Mouse (Mus musculus): ENCODE measurements around the gene Zfpm1. TPM values are rescaled to one million over a fixed set of nuclear protein-coding genes. Genes with fewer than 3 reads are reported as not detected.

Zfpm1 gene
- total RNA-seq, 2 experiments from 2014 or later = 32.9 to 42.5 TPM

DNA sequence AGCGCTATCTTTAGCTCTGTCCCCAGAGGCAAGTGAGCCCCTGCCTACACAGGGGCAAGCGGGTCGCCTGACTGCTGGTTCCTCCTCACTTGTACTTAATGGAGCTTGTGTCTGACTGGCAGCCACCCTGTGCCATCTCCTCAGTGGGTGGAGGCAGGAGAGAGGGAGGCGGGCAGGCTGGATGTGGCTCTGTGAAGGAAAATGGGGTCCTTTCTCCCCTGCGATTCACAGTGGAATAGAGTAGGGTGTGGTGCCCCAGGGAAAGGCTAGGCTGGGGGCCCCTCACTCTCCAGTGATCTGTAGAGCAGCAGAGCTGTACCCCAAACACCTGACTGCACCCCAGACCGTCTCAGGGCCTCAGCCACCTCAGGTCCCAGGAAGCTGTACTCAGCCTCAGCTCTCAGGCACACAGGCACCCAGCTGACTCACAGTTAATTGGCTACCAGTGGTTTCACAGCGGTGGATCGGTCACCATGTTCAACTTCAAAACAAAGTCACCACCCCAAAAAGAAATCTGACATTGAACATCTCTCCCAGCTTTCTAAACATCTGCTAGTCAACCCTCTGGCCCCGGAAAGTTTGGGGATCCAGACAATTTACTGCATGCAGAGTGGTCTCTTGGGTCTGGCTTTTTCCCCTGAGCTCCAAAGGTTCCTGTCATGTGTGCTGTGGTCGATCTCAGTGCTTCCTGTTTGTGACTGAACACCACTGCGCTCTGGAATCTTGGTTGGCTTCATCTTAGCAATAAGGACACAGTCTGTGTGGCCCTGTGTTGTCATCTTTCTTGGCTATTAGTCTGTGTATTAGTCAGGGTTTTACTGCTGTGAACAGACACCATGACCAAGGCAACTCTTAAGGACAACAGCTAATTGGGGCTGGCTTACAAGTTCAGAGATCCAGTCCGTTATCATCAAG lies 63.5 kb downstream of the Zfpm1 start:
- DNase-seq (ENCODE audit: low spot score in 2 of 2) = no peak

DNA sequence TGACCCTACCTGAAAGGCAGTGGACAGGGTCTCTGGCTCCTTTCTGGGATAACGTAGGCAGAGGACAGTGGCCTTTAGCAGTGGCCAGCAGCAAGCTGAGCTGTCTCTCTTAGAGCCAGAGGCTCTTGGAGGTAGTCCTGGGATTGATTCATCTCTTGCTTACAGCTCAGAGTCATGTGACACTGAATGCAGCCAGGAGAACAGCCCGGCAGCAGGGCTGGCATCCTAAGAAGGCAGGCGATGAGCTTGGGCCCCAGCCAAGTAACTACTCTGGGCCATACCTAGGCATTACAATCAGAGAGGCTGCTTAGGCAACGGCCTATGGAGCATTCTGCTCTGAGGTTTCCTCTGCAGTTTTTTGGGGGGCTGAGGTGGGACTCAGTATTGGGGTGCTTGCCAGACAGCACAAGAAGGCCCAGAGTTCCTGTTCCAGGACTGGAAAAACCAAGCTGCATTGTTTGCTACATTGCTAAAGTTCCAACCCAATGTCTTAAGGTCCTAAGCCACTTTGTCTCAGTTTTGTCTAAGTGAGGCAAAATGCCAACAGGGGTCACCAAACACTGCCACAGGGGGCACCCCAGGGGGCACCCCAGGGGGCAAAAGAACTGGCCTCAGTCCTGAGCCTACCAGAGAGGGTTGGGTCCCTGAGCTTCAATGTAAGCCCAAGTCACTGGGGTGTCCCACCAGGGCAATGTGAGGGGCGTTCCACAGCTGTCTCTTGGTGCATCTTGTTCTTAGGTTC lies 66.0 kb downstream of the Zfpm1 start:
- no peak for DNase-seq (ENCODE audit: low spot score in 2 of 2)

DNA sequence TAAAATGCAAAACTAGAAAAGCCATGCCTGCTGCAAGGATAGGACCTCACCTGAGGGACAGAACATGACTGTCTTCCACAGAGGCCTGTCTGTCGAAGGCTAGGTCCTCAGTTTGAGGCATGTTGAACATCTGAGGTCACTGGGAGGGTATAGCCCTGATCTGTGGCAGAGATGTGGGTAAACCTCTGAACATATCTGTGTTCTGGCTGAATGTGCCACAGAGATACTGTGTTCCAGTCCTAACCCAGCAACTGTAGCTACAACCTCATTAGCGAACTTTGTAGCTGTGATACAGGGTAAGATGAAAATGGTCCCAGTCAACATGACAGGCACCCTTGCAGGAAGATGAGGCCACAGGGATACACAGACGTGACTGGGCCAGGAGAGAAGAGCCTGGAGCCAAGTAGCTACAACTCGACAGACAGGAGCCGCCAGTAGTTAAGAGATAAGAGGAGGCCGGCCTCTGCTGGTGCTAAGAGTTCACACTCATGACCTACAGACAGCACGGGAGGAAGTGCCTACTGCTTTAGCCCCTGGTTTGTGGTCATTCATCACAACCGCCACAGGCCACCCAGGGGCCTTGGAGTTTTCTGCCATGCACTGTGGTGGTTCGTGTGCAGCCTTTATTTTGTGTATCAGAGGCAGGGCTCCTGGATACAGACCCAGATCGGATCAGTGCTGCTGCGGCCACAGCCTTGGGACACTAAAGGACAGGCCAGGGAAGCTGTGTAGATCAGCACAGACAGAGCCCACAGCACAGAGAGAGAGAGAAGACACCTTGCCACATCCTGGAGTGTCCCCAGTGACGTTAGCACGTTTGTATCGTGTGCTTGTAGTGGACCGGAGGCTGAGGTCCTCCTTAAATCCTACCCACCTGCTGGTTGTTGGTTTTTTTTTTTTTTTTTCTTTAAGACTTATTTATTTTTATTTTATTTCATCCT lies 67.7 kb downstream of the Zfpm1 start:
- no peak for DNase-seq (ENCODE audit: low spot score in 2 of 2)

DNA sequence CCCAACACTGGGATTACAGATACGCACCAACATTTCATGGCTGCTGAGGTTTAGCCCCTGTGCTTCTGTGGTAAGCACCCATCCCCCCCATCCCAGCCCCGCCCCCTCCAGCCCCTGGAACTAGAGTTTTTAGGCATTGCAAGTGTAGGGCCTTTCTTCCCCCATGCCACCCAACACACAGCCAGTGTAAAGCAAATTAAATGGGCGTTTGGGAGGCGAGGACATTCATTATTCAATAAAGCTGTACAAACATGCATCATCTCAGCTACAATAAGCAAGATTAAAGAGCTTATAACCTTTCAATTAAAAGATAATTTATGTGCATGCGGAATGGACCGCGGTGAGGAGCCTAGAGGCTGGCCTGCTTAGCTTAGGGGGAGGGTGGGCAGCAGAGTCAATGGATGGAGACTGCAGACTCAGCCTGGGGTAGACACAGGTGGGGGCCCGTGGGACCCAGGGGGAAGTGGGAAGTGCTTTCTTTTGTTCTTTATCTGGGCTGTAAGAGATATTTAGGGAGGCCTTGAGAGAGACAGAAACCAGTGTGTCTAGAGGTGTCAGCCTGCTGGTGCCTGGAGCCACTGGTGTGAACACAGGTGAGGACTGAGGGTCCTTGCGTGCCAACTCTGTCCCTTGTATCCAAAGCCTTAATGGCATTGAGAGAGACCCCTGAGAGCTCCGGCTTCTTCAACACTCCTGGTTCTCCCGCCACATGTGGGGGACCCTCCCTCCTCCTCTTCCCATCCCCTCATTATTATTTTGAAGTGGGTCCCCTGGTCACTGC lies 68.6 kb downstream of the Zfpm1 start:
- DNase-seq (ENCODE audit: low spot score in 2 of 2) = no peak

DNA sequence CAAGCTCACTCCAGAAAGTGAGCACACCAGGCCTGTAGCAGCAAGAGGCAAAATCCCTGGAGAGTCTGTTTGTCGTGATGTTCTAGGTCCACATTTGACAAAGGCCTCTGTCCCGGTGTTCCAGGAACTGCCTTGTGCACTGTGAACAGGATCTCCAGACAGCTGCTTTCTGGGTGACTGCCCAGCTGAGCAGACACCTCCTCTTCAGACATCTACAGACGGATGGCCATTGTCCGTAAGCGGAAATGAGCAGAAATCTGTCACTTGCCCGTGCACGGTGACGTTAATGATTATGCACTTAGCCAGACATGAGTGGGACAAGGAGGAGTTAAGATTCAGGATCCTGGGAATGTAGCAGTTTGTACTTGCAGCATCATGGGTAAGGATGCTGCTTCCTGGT lies 72.2 kb downstream of the Zfpm1 start:
- DNase-seq (ENCODE audit: low spot score in 2 of 2) = no peak

DNA sequence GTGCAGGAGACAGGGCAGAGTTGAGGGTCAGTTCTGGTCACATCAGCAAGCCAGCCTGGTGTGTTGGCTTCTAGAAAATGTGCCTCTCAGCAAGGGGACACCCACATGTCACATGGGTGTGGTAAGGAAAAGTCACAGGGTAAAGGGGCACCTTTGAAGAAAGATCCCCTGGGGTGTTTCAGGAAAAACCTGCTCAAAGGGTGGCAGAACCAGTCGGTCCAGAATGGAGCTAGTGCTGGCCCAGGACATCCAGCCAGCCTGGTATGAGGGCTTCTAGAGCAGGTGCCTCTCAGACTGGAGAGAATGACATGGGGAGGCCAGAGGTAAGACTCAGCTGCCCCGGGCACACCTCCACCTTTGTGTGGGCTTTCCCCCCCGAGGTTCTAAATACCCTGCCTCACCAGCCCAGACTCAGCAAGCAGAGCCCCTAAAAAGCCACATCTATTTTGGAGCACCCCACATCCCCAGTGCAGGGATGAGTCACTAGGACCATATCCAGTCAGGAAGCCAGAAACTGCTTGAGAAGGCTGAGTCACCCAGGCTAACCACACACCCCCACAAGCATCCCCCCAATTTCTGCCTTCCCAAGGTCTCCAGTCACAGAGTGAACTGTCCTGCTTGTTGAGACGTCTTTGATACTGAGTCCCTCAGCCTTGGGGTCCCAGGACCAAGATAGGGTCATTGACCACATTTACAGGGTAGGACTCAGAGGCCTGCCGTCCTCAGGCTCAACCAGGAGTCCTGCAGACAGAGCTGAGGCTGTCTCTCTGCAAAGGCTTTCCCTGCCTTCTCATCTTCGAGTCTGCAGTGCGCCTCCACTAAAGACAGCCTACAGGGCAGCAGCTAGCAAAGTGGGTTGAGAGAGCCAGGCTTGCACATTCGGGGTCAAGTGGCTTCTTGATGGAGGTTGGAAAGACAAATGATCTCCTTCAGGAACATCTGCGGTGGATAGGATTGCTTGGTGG lies 74.0 kb downstream of the Zfpm1 start:
- no peak for DNase-seq (ENCODE audit: low spot score in 2 of 2)

DNA sequence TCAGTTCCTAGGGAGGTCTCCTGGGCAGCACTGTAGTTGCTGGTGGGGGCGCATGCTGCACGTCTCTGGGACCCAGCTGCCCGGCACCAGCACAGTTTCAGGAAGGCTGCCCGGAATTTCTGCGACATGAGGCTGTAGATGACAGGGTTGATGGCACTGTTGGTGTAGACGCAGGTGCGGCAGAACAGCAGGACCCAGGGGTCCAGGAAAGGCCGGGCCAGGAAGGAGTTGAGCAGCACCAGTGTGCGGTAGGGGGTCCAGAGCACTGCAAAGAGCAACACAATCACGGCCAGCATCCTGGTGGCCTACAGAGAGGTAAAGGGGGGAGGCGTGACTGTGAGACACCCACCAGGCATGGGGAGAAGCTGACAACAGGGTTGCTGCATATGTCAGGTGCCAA lies 75.3 kb downstream of the Zfpm1 start:
- no peak for DNase-seq (ENCODE audit: low spot score in 2 of 2)

DNA sequence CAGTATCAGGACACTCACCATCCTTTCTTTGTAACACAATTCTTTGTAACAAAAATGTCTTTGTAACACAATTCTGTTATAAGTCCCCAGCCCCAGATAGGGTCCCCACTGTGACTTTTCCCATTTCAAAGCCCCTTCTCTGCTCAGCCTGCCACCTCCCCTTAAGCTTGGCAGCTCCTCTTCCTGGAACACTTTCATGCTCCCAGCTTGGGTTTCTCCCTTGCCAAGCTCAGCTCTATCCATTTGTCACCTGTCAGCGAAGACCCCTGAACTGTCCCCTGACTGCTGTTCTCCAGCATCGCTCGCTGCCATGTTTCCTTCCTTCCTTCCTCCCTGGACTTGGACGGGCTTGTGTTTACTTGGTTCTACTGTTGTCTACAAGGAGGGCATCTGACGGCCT lies 75.7 kb downstream of the Zfpm1 start:
- DNase-seq (ENCODE audit: low spot score in 2 of 2) = no peak

DNA sequence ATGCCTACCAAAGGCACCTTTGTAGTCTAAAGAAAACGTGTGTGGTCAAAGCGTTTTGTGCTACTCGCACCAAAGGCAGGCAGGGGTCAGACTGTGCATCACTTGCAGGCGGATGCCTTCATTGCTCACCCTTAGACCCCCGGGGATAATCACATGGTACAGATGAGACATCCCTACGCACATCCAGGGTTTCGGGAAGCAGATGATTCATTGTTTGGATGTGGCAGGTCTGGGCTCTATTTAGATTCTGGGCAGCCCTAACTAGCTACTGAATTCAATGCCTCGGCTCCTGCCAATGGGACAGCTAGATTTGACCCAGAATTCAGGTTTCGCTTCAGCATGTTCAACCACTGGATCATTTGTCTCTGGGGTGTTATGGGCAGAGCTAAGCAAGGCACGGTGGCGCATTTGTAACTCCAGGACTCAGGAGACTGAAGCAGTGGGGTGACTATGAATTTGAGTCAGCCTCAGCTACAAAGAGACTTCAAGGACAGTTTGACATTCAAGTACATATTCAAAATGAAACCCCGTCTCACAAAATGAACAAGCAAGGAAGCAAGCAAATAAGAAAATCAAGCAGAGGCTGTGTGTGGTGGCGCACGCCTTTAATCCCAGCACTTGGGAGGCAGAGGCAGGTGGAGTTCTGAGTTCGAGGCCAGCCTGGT lies 77.3 kb downstream of the Zfpm1 start:
- DNase-seq (ENCODE audit: low spot score in 2 of 2) = no peak

DNA sequence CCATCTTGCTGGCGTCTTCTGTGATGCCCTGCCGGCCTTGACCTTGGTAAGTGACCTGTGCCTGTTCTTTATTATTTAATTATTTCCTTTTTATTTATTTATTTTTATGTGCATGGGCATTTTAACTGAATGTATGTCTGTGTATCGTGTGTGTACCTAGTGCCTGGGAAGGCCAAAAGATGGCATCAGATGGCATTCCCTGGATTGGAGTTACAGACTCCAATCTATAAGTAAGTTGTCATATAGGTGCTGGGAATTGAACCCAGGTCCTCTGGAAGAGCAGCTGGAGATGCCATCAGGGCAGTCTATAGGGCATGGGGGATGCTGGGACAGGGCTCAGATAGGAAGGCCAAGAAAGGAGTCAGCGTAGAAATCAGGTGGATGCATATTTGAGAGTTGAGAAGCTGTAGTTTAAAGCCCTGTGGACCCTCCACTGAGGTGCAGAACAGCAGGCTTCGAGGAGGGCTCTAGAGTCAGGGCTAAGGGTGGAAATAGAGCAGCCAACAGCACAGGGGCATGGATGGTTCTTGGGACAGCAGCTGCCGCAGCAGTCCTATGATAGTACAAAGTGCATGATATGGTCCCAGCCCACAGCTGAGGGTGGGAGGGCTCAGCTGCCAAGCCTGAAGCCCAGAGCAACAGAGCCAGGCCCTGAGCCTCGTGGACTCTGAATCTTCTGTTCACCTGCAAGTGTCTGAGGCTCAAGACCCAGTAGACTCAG lies 78.9 kb downstream of the Zfpm1 start, which contains the start of gene Trhr2:
TSS of gene Trhr2 (minus strand) at position 51 of the 721 bp plus-strand sequence.
- no peak for DNase-seq (ENCODE audit: low spot score in 2 of 2)

DNA sequence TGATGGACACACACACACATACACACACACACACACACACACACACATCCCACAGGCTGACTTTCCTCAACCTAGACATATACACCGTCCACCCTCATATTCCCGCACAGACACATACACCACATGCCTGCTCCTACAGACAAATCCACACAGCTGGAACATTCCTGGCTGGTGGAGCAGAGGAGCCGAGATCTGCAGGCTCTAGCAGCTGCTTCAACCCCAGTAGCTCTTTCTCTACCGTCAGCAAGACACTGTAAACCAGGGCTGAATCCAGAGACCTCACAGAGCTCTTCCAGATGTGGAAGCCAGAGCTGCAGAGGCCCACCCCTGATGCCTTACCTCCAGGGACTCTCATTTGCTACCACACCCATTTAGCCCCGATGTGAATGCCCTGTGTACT lies 80.3 kb downstream of the Zfpm1 start:
- DNase-seq (ENCODE audit: low spot score in 2 of 2) = no peak

DNA sequence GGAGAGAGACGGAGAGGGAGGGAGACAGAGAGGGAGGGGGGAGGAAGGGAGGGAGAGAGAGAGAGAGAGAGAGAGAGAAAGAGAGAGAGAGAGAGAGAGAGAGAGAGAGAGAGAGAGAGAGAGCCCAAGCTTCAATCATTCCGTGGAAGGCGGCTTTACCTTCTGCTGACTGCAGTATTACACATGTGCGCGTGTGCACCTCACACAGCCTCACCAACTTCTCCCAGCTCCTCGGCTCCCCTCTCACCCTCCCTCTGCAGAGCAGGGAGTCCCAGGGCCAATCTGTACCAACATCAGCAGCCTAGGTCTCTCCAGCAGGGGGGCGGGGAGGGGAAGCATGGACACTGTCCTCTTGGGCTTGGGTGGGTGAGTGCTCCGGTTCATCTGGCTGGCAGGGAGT lies 81.0 kb downstream of the Zfpm1 start:
- no peak for DNase-seq (ENCODE audit: low spot score in 2 of 2)

DNA sequence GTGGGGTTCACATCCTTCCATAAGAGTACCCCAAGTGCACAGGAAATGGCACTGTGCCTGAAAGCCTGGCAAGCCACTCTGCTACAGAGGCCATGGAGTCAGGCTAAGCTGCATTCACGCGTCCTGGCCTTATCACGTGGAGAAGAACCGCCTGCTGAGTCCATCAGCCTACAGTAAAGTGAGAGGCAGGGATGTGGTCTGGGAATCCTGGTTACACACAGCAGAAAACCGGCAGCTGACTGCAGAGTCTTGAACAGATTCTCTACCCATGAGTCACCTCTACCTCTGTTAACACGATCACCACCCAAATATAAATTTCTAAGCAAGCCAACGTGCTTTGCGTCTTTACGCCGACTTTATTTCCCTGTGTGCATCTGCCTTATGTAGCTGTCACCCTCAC lies 86.6 kb downstream of the Zfpm1 start:
- DNase-seq (ENCODE audit: low spot score in 2 of 2) = no peak

DNA sequence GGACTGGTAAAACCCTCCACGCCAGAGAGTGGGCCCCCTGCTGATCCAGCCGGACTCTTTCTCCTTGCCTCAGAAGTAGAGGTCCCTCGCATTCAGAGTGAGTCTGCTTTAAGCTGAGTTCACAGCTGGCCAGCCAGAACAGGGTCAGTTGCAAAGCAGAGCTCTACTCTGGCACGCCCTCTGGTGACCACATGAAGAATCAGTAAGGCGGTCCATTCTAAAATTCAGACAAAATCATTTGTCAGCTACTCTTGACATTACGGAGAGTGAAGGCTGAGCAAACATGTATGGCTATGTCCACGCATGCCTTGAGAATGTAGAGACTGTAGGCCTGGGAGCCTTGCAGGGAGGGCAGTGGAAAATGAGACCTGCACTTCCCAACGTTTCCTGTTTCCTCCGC lies 87.7 kb downstream of the Zfpm1 start:
- DNase-seq (ENCODE audit: low spot score in 2 of 2) = peak; percentile 41 to 44

DNA sequence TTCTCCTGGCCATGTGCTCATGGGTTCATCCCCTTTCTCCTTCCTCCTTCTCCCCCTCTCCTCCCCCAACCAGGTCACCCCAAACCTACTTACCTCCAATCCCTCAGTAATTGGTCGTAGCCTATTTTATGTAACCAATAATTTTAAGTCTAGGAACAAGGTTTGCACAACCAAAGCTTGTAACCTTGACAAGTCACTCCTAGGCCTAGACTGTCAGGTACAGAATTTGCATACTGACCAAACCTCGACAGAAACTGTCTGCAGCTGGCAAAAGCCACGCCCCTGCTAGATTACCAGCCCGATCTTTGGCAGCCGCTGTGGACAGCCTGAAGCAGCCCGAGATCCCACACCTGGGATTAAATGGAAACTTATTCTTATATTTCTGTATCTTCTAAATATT lies 89.8 kb downstream of the Zfpm1 start:
- DNase-seq (ENCODE audit: low spot score in 2 of 2) = no peak

DNA sequence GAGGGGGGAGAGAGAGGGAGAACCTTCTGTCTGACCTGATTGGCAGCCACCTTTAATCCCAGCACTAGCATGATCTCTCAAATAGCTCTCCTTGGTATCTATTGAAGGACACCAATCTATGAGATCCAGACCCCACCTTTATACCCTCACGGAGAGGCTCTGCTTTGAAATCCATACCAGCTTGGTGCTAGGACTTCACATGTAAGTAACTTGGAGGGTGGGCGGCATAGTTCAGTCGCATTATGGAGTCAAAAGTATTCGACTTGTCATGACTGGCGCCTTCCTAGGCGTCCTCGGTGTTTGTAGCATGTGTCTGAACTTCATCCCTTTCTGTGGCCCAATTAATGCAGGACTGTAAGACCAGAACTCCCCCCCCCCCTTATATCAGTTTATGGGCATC lies 93.4 kb downstream of the Zfpm1 start:
- DNase-seq (ENCODE audit: low spot score in 2 of 2) = no peak

DNA sequence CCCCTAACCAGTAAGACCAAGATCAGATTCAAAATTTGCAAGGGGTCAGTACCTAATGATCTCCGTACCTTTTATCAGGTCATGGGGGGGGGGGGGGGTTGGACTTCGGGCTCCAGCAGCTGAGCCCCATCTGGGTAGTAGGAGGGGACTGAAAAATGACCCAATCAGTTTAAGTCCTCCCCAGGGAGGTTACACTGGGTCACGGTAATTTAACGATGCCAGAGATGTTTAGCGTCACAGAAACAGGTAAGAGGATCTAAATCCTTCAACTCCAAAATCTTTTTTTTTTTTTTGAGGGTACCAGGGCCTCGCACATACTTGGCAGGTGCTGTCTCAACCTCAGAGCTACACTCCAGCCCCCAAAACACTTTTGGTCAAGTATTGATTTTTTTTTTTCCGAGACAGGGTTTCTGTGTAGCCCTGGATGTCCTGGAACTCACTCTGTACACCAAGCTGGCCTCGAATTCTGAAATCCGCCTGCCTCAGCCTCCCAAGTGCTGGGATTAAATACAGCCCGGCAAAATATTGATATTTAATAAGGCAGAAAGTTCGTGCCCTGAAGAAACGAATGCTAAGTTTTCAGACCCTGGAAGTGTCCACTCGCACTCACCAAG lies 93.9 kb downstream of the Zfpm1 start:
- no peak for DNase-seq (ENCODE audit: low spot score in 2 of 2)
